Mouse (Mus musculus) forebrain, embryonic 13.5 days (tissue): ENCODE measurements around the gene Gm9639. TPM values are rescaled to one million over a fixed set of nuclear protein-coding genes. Genes with fewer than 3 reads are reported as not detected.
"Not testable (repeated sequence)": the region's sequence is repeated elsewhere in the genome, so short reads cannot be mapped to it uniquely, and the experiment has no call there.

Source experiments
- ATAC-seq: fragments of 200-750 bp; cut with Nextera tagmentation; 2 replicates; pipeline ENCODE4 v1.8.0; 2017
- H3K27ac ChIP-seq: fragments of 300-500 bp; sonication (generic); 2 replicates; pipeline ENCODE4 v1.5.1; 2015; ENCODE audit warnings: inconsistent platforms, mild to moderate bottlenecking, moderate library complexity
- H3K27me3 ChIP-seq: fragments of 300-500 bp; sonication (generic); 2 replicates; pipeline ENCODE4 v1.6.1; 2015; ENCODE audit warnings: mild to moderate bottlenecking, inconsistent platforms
- H3K36me3 ChIP-seq: fragments of 300-500 bp; sonication (generic); 2 replicates; pipeline ENCODE4 v1.6.1; 2015; ENCODE audit warnings: mild to moderate bottlenecking, inconsistent platforms; ENCODE audit not compliant: poor library complexity, severe bottlenecking
- H3K4me1 ChIP-seq: fragments of 300-500 bp; sonication (generic); 2 replicates; pipeline ENCODE4 v1.6.1; 2015; ENCODE audit warnings: inconsistent platforms
- H3K4me2 ChIP-seq: fragments of 300-500 bp; sonication (generic); 2 replicates; pipeline ENCODE4 v1.6.1; 2015; ENCODE audit warnings: inconsistent platforms, mild to moderate bottlenecking, moderate library complexity
- H3K4me3 ChIP-seq: fragments of 300-500 bp; sonication (generic); 2 replicates; pipeline ENCODE4 v1.5.1; 2015; ENCODE audit warnings: mild to moderate bottlenecking, inconsistent platforms
- H3K9ac ChIP-seq: fragments of 300-500 bp; sonication (generic); 2 replicates; pipeline ENCODE4 v1.6.1; 2015; ENCODE audit warnings: mild to moderate bottlenecking, inconsistent platforms
- H3K9me3 ChIP-seq: fragments of 300-500 bp; sonication (generic); replicated peaks from 2 replicates; pipeline ENCODE4 v1.6.1; 2016; ENCODE audit warnings: inconsistent platforms
- WGBS: fragments of 180-500 bp; shearing (Covaris S2); methylation state at CpG from one replicate; pipeline ENCODE4 v1.1.7; 2015; 5-methylcytosine and 5-hydroxymethylcytosine counted together
- polyA plus RNA-seq: library from polyadenylated mRNA; unstranded; fragments of >200 nt; fragmentation: Nextera tagmentation; extraction: Ambion mirVana; gene quantifications from 2 replicates; pipeline ENCODE4 v1.2.1, GENCODE M21; 2015

Gene Gm9639
- polyA plus RNA-seq, 1 experiment from 2014 or later = not detected

DNA sequence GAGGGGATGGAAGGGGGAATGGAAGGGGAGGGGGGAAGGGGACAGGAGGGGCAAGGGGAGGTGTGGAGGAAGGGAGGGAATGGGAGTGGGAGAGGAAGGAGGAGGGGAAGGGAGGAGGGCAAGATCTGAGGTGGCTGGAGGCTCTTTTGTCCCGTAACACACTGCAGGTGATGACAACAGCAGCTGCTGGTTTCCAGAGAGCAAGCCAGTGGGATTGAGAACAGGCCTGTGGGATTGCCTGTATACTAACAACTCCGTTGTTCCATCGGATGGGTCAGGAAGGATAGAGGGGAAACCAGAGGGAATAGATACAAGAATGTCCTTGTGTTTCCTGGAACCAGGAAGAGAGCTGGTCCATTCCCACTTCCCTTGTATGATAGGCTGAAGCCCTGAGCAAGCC is 2.8 kb upstream of the Gm9639 start:
- H3K4me1 ChIP-seq = peaks cover 13% of the 10 kb centered on the region
- no peak for ATAC-seq
- H3K4me2 ChIP-seq = no peak overlapping the region
- peak overlapping the region; percentile 69 for H3K27ac ChIP-seq
- 15% methylated on average over 3 of the region's 3 CpGs for WGBS
- H3K9me3 ChIP-seq = no peaks in the 10 kb centered on the region
- no peaks in the 10 kb centered on the region for H3K27me3 ChIP-seq
- no peak overlapping the region for H3K9ac ChIP-seq
- no peak overlapping the region for H3K4me3 ChIP-seq
- H3K36me3 ChIP-seq = no peaks in the 10 kb centered on the region

- Histone ChIP-seq H3K4me1 (no peaks in the 10 kb centered on the region), H3K9me3 (no peaks in the 10 kb centered on the region), H3K9ac (no peak overlapping the region), H3K27ac (no peak overlapping the region), H3K4me3 (no peak overlapping the region), H3K4me2 (no peak overlapping the region), H3K36me3 (no peaks in the 10 kb centered on the region), H3K27me3 (no peaks in the 10 kb centered on the region)
- WGBS = 92% methylated on average over 2 of the region's 2 CpGs
- no peak for ATAC-seq
Observed at GRCm38 (mm10) chr10:77788621-77789020, 6.3 kb downstream of the Gm9639 start.

- H3K4me1 ChIP-seq, H3K4me3 ChIP-seq, H3K4me2 ChIP-seq, H3K9me3 ChIP-seq, H3K27ac ChIP-seq, H3K36me3 ChIP-seq, H3K27me3 ChIP-seq, ATAC-seq, H3K9ac ChIP-seq: not testable (repeated sequence)
- WGBS = no CpG with 5 or more reads among the region's 1 CpGs
Observed at GRCm38 (mm10) chr10:77787876-77788275, 7.0 kb downstream of the Gm9639 start, which contains the start of gene Gm7137. Gene Gm7137 (minus strand): TSS chr10:77788200.

GRCm38 (mm10) chr10:77783396-77783795 is 11.5 kb downstream of the Gm9639 start:
- not testable (repeated sequence) for ATAC-seq, H3K9me3 ChIP-seq, H3K4me3 ChIP-seq, H3K27me3 ChIP-seq, H3K36me3 ChIP-seq, H3K4me1 ChIP-seq, H3K4me2 ChIP-seq, H3K9ac ChIP-seq, H3K27ac ChIP-seq
- 96% methylated on average over 3 of the region's 3 CpGs for WGBS

DNA sequence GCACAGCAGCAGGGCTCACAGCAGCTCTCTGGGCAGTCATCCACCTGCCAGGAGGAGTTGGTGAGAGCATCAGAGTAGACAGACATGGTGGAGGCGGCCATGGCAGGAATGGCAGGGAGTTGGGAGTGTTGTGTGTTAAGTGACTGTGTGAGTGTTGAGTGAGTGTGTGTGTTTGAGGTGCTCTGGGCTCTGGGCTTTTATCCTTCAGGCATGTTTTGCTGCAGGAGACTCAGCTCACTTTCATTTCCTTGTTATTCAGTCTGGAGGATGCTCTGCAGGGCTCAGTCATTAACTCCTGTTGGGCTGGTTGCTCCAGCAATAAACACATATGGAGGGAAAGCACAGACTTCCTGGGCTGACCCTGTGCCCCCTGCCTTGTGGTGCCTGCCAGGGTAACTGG is 12.4 kb downstream of the Gm9639 start, which contains the start of gene Gm3250:
TSS of gene Gm3250 (minus strand) at position 101 of the 400 bp plus-strand sequence.
- WGBS = 78% methylated on average over 1 of the region's 1 CpGs
- not testable (repeated sequence) for H3K36me3 ChIP-seq, H3K4me2 ChIP-seq, H3K4me3 ChIP-seq, H3K9ac ChIP-seq, ATAC-seq, H3K27me3 ChIP-seq, H3K27ac ChIP-seq, H3K9me3 ChIP-seq, H3K4me1 ChIP-seq

GRCm38 (mm10) chr10:77776844-77777243 is 18.0 kb downstream of the Gm9639 start, which contains the start of gene Gm7138:
Gene Gm7138 (minus strand): TSS chr10:77776944.
- 86% methylated on average over 1 of the region's 1 CpGs for WGBS
- ATAC-seq, H3K4me1 ChIP-seq: not testable (repeated sequence)

DNA sequence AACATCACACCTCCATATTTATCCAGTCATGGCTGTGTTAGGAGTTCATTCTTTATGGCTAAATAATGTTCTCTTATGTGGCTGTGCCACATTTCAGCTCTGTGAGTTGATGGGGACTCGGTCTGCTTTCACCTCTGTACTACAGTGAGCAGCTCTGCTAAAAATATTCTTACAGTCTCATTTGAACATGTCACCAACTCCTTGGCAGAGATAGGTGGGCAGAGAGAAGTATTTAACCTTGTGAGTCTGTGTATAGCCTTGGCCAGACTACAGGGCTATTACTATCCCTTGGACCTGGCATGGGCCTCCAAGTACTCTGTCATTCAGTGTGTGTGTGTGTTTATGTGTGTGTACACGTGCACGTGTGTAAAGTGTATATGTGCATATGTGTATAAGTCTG is 22.7 kb downstream of the Gm9639 start:
- not testable (repeated sequence) for H3K36me3 ChIP-seq, H3K4me2 ChIP-seq, H3K27ac ChIP-seq, H3K9me3 ChIP-seq, H3K27me3 ChIP-seq, H3K4me1 ChIP-seq, H3K9ac ChIP-seq, H3K4me3 ChIP-seq, ATAC-seq
- 100% methylated on average over 3 of the region's 3 CpGs for WGBS

More at GRCm38 (mm10) chr10:77776844-77777243, 18.0 kb downstream of the Gm9639 start, which contains the start of gene Gm7138:
- not testable (repeated sequence) for H3K9me3 ChIP-seq, H3K4me3 ChIP-seq, H3K9ac ChIP-seq, H3K27me3 ChIP-seq, H3K36me3 ChIP-seq, H3K4me2 ChIP-seq, H3K27ac ChIP-seq

GRCm38 (mm10) chr10:77771225-77771624 is 23.7 kb downstream of the Gm9639 start, which contains the start of gene Gm3238:
Gene Gm3238 (minus strand): TSS chr10:77771325.
- not testable (repeated sequence) for H3K4me1 ChIP-seq, H3K4me2 ChIP-seq, H3K36me3 ChIP-seq, H3K9ac ChIP-seq, H3K9me3 ChIP-seq, ATAC-seq, H3K4me3 ChIP-seq, H3K27me3 ChIP-seq
- WGBS = no CpG with 5 or more reads among the region's 1 CpGs
- H3K27ac ChIP-seq = peak within 1 kb of the TSS; percentile 51; the same call in 1 of the 2 replicates

- Histone ChIP-seq H3K4me1 (no peaks in the 10 kb centered on the region), H3K9me3 (no peaks in the 10 kb centered on the region), H3K4me2 (no peak overlapping the region), H3K27ac (no peak overlapping the region), H3K9ac (no peak overlapping the region), H3K27me3 (no peaks in the 10 kb centered on the region), H3K4me3 (no peak overlapping the region), H3K36me3 (no peaks in the 10 kb centered on the region)
- ATAC-seq = no peak
- 80% methylated on average over 1 of the region's 1 CpGs for WGBS
Observed at GRCm38 (mm10) chr10:77769727-77770126, 25.1 kb downstream of the Gm9639 start.

GRCm38 (mm10) chr10:77759582-77759981 is 35.3 kb downstream of the Gm9639 start, which contains the start of gene Gm3233:
Gene Gm3233 (minus strand): TSS chr10:77759682.
- not testable (repeated sequence) for H3K4me3 ChIP-seq, ATAC-seq, H3K27ac ChIP-seq, H3K4me2 ChIP-seq, H3K27me3 ChIP-seq, H3K36me3 ChIP-seq, H3K9me3 ChIP-seq, H3K4me1 ChIP-seq, H3K9ac ChIP-seq
- WGBS = no CpG with 5 or more reads among the region's 1 CpGs

GRCm38 (mm10) chr10:77753448-77753847 is 41.4 kb downstream of the Gm9639 start:
- Histone ChIP-seq H3K36me3 (no peaks in the 10 kb centered on the region), H3K27me3 (no peaks in the 10 kb centered on the region), H3K4me3 (no peak overlapping the region), H3K9me3 (no peaks in the 10 kb centered on the region), H3K27ac (no peak overlapping the region), H3K4me1 (no peaks in the 10 kb centered on the region), H3K4me2 (no peak overlapping the region), H3K9ac (no peak overlapping the region)
- ATAC-seq = no peak

DNA sequence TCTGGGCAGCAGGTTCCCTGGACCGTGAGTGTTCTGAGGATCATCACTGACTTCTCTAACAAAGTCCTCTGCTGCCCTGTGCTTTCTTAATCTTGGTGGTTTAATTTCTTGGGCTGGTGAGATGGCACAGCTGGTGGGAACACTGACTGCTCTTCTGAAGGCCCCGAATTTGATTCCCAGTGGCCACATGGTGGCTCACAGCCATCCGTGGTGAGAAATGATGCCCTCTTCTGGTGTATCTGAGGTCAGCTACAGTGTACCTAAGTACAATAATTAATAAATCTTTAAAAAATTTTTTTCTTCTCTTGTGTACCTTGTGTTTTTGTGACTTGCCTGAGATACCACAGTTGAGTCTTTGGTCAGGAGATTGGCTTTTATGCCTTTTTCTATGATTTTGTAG is 42.6 kb downstream of the Gm9639 start:
- H3K4me3 ChIP-seq, H3K36me3 ChIP-seq, H3K4me1 ChIP-seq, H3K9ac ChIP-seq, H3K4me2 ChIP-seq, ATAC-seq, H3K27me3 ChIP-seq, H3K27ac ChIP-seq, H3K9me3 ChIP-seq: not testable (repeated sequence)
- 69% methylated on average over 3 of the region's 3 CpGs for WGBS

- not testable (repeated sequence) for H3K36me3 ChIP-seq, H3K27ac ChIP-seq, ATAC-seq, H3K4me2 ChIP-seq, H3K4me1 ChIP-seq, H3K4me3 ChIP-seq, H3K27me3 ChIP-seq, H3K9me3 ChIP-seq, H3K9ac ChIP-seq
- 71% methylated on average over 1 of the region's 1 CpGs for WGBS
Observed at GRCm38 (mm10) chr10:77751254-77751653, 43.6 kb downstream of the Gm9639 start, which contains the start of gene Gm9736. Gene Gm9736 (minus strand): TSS chr10:77751354.
